Mouse (Mus musculus) hindbrain, embryonic 16.5 days (tissue): ENCODE data around the gene St8sia1. TPM values are rescaled to one million over a fixed set of nuclear protein-coding genes. Genes with fewer than 3 reads are reported as not detected.
A peak's percentile ranks its signal among the peaks of the same experiment; 100 is the strongest.

Experiments used
- ATAC-seq: fragments of 200-750 bp; cut with Nextera tagmentation; 2 replicates; pipeline ENCODE4 v1.8.0; 2017; ENCODE audit warnings: moderate TSS enrichment, moderate library complexity
- H3K27ac ChIP-seq: fragments of 300-500 bp; sonication (generic); 2 replicates; pipeline ENCODE4 v1.5.1; 2014; ENCODE audit warnings: low read depth, mild to moderate bottlenecking, control low read depth, low read length, moderate library complexity
- H3K27me3 ChIP-seq: fragments of 300-500 bp; sonication (generic); replicated peaks from 2 replicates; pipeline ENCODE4 v1.6.1; 2014; ENCODE audit warnings: low read length; ENCODE audit not compliant: control insufficient read depth, insufficient read depth
- H3K36me3 ChIP-seq: fragments of 300-500 bp; sonication (generic); 2 replicates; pipeline ENCODE4 v1.6.1; 2014; ENCODE audit warnings: mild to moderate bottlenecking, low read length, moderate library complexity, mixed read lengths; ENCODE audit not compliant: control insufficient read depth, insufficient read depth
- H3K4me1 ChIP-seq: fragments of 300-500 bp; sonication (generic); 2 replicates; pipeline ENCODE4 v1.6.1; 2014; ENCODE audit warnings: low read depth, low read length; ENCODE audit not compliant: control insufficient read depth, insufficient read depth
- H3K4me2 ChIP-seq: fragments of 300-500 bp; sonication (generic); 2 replicates; pipeline ENCODE4 v1.6.1; 2014; ENCODE audit warnings: mild to moderate bottlenecking, low read length, control low read depth, moderate library complexity
- H3K4me3 ChIP-seq: fragments of 300-500 bp; sonication (generic); 2 replicates; pipeline ENCODE4 v1.5.1; 2014; ENCODE audit warnings: mild to moderate bottlenecking, low read length, control low read depth, moderate library complexity
- H3K9ac ChIP-seq: fragments of 300-500 bp; sonication (generic); 2 replicates; pipeline ENCODE4 v1.6.1; 2014; ENCODE audit warnings: low read depth, mild to moderate bottlenecking, control low read depth, low read length, moderate library complexity
- H3K9me3 ChIP-seq: fragments of 300-500 bp; sonication (generic); 2 replicates; pipeline ENCODE4 v1.6.1; 2014; ENCODE audit warnings: mild to moderate bottlenecking, low read length, moderate library complexity; ENCODE audit not compliant: control insufficient read depth
- WGBS: fragments of 180-500 bp; shearing (Covaris S2); extraction: QIAGEN DNeasy Blood & Tissue Kit; methylation state at CpG from one replicate; pipeline ENCODE4 v1.1.7; 2014; 5-methylcytosine and 5-hydroxymethylcytosine counted together
- polyA plus RNA-seq: library from polyadenylated mRNA; unstranded; fragments of >200 nt; fragmentation: Nextera tagmentation; extraction: Ambion mirVana; gene quantifications from 2 replicates; pipeline ENCODE4 v1.2.1, GENCODE M21; 2015

St8sia1 gene
- polyA plus RNA-seq, 1 experiment from 2014 or later, result 6.0 TPM

- no peak overlapping the region for H3K27ac ChIP-seq
- 67% methylated on average over 11 of the region's 11 CpGs for WGBS
- H3K4me1 ChIP-seq, result peaks cover 9% of the 10 kb centered on the region
- H3K27me3 ChIP-seq, result no peaks in the 10 kb centered on the region
- no peak for ATAC-seq
- no peaks in the 10 kb centered on the region for H3K36me3 ChIP-seq
- no peak overlapping the region for H3K4me2 ChIP-seq
- H3K9me3 ChIP-seq, result no peaks in the 10 kb centered on the region
- H3K4me3 ChIP-seq, result no peak overlapping the region
- no peak overlapping the region for H3K9ac ChIP-seq
These were observed 13.9 kb downstream of the St8sia1 start for GRCm38 (mm10) chr6:142950354-142950753.

DNA sequence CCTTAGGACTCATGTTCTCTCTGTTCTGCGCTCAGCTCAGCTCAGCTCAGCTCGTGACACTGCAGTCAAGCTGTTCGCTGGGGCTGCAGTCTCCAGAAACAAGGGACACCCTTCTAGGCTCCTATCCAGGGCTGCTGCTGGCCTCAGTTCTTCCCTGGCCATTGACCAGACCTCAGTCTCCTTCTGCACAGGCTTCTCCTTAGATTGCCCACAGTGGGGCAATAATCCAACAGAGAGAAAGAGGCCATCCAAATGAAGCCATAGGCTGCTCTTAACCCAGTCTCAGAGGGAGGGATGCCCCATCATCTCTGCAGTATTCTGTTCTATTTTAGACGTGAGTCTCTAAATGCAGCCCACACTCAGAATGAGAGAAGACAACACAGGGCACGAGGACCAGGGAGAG lies 15.3 kb downstream of the St8sia1 start:
- no peak overlapping the region for H3K4me3 ChIP-seq
- no peak overlapping the region for H3K4me2 ChIP-seq
- peaks cover 9% of the 10 kb centered on the region for H3K4me1 ChIP-seq
- WGBS, result 55% methylated on average over 5 of the region's 5 CpGs
- H3K9me3 ChIP-seq, result no peaks in the 10 kb centered on the region
- no peaks in the 10 kb centered on the region for H3K27me3 ChIP-seq
- H3K36me3 ChIP-seq, result no peaks in the 10 kb centered on the region; the same call in 1 of the 2 replicates
- ATAC-seq, result peak; percentile 77
- peak overlapping the region; percentile 22; the same call in 1 of the 2 replicates for H3K9ac ChIP-seq
- H3K27ac ChIP-seq, result no peak overlapping the region

DNA sequence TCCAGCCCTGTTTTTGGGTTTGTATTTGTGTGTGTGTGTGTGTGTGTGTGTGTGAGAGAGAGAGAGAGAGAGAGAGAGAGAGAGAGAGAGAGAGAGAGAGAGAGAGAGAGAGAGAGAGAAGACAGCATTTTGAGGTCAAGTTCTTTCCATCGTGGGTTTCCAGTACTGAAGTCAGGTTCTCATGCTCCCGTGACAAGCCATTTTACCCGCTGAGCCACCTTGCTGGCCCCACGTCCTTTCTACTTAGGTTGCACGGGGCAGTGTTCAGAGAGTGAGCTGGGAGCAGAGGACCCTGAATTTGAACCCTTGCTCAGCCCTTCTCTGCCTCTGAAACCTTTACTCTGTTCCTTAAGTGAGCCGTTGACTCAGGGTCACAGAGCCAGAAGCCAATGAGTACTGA lies 17.2 kb downstream of the St8sia1 start:
- H3K9ac ChIP-seq, result no peak overlapping the region
- WGBS, result 74% methylated on average over 6 of the region's 6 CpGs
- H3K36me3 ChIP-seq, result no peaks in the 10 kb centered on the region; the same call in 1 of the 2 replicates
- no peak overlapping the region for H3K4me2 ChIP-seq
- no peak for ATAC-seq
- H3K4me3 ChIP-seq, result no peak overlapping the region
- H3K27ac ChIP-seq, result no peak overlapping the region
- H3K27me3 ChIP-seq, result no peaks in the 10 kb centered on the region
- peaks cover 9% of the 10 kb centered on the region for H3K4me1 ChIP-seq
- H3K9me3 ChIP-seq, result no peaks in the 10 kb centered on the region

GRCm38 (mm10) chr6:142946069-142946871 lies 18.0 kb downstream of the St8sia1 start:
- H3K9me3 ChIP-seq, result no peaks in the 10 kb centered on the region
- H3K27me3 ChIP-seq, result no peaks in the 10 kb centered on the region
- no peak overlapping the region for H3K4me2 ChIP-seq
- no peak overlapping the region for H3K27ac ChIP-seq
- H3K9ac ChIP-seq, result no peak overlapping the region
- ATAC-seq, result no peak
- H3K4me1 ChIP-seq, result peaks cover 11% of the 10 kb centered on the region
- H3K36me3 ChIP-seq, result no peaks in the 10 kb centered on the region; the same call in 1 of the 2 replicates
- 72% methylated on average over 8 of the region's 8 CpGs for WGBS
- H3K4me3 ChIP-seq, result no peak overlapping the region

DNA sequence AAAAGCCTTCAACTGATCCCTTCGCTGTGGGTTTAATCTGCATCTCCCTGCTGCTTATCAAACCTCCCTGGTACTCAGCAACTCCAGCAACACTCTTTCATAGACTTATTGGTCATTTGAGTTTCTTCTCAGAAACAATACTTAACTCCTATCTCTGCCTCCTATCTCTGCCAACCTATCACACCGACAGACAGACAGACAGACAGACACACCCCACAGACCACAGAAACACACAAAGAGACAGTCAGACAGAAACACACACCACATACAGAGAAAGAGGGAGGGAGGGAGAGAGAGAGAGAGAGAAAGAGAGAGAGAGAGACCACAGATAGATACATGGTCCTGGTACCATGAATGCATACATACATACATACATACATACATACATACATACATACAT lies 18.8 kb downstream of the St8sia1 start:
- ATAC-seq, result no peak
- Histone ChIP-seq H3K36me3 (no peaks in the 10 kb centered on the region; the same call in 1 of the 2 replicates), H3K27ac (no peak overlapping the region), H3K4me3 (no peak overlapping the region), H3K9ac (no peak overlapping the region), H3K4me2 (no peak overlapping the region), H3K9me3 (no peaks in the 10 kb centered on the region), H3K27me3 (no peaks in the 10 kb centered on the region), H3K4me1 (peaks cover 11% of the 10 kb centered on the region)
- whole genome bisulfite sequencing, result 91% methylated on average over 2 of the region's 2 CpGs

GRCm38 (mm10) chr6:142944470-142944869 lies 19.8 kb downstream of the St8sia1 start:
- peaks cover 11% of the 10 kb centered on the region for H3K4me1 ChIP-seq
- H3K9me3 ChIP-seq, result no peaks in the 10 kb centered on the region
- H3K4me3 ChIP-seq, result no peak overlapping the region
- no peak overlapping the region for H3K27ac ChIP-seq
- no peak for ATAC-seq
- 94% methylated on average over 3 of the region's 3 CpGs for whole genome bisulfite sequencing
- H3K9ac ChIP-seq, result no peak overlapping the region
- H3K27me3 ChIP-seq, result no peaks in the 10 kb centered on the region
- no peaks in the 10 kb centered on the region; the same call in 1 of the 2 replicates for H3K36me3 ChIP-seq
- H3K4me2 ChIP-seq, result no peak overlapping the region

- peaks cover 9% of the 10 kb centered on the region for H3K4me1 ChIP-seq
- no peaks in the 10 kb centered on the region for H3K27me3 ChIP-seq
- H3K36me3 ChIP-seq, result no peaks in the 10 kb centered on the region; the same call in 1 of the 2 replicates
- WGBS, result 81% methylated on average over 8 of the region's 8 CpGs
- no peaks in the 10 kb centered on the region for H3K9me3 ChIP-seq
- no peak overlapping the region for H3K9ac ChIP-seq
- no peak overlapping the region for H3K4me2 ChIP-seq
- no peak overlapping the region for H3K27ac ChIP-seq
- no peak for ATAC-seq
- H3K4me3 ChIP-seq, result no peak overlapping the region
These were observed 20.8 kb downstream of the St8sia1 start for GRCm38 (mm10) chr6:142943419-142943818.

DNA sequence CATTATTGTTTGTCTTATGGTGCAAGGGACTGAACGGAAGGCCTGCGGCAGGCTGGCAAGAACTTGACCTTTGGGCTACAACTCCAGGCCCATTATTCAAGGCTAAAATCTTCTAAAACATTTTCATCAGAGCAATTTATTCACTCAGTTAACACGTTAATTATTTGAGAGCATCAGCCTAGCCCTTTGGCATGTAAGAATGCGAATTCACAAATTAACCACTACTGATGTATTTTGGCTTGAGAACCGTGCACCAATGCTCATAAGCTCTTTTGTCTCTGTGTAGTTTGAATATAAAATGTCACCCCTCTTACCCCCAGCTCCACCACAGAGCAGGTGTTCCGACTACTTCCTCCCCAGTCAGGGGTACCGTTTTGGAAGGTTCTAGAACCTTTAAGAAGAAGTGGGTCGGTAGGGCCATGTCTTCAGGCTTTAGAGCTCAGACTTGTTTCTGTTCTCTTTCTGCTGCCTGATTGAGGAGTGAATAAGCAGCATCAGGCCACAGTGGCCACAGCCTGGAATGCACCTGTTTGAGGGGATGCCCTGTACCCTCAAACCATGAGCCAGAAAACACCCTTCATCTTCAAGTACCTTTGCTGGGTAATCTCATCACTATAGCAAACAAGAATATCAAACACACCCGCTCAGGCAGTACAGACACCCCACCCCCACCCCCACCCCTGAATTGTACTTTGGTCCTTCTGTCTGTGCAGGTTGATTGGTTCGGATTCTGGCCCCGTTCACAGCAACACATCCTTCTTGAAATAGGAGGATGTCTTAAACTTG lies 22.5 kb downstream of the St8sia1 start:
- H3K27ac ChIP-seq, result no peak overlapping the region

GRCm38 (mm10) chr6:142941078-142941477 lies 23.2 kb downstream of the St8sia1 start:
- no peak overlapping the region for H3K27ac ChIP-seq
- 42% methylated on average over 8 of the region's 8 CpGs for WGBS

More for the DNA sequence above, 22.5 kb downstream of the St8sia1 start:
- H3K36me3 ChIP-seq, result no peaks in the 10 kb centered on the region; the same call in 1 of the 2 replicates
- no peak overlapping the region for H3K4me3 ChIP-seq
- no peak for ATAC-seq
- WGBS, result 78% methylated on average over 11 of the region's 11 CpGs
- no peak overlapping the region for H3K9ac ChIP-seq
- H3K9me3 ChIP-seq, result no peaks in the 10 kb centered on the region
- H3K27me3 ChIP-seq, result no peaks in the 10 kb centered on the region
- no peak overlapping the region for H3K4me2 ChIP-seq
- H3K4me1 ChIP-seq, result peaks cover 9% of the 10 kb centered on the region

More at GRCm38 (mm10) chr6:142941078-142941477, 23.2 kb downstream of the St8sia1 start:
- Histone ChIP-seq H3K4me1 (peaks cover 6% of the 10 kb centered on the region), H3K9me3 (no peaks in the 10 kb centered on the region), H3K4me3 (no peak overlapping the region), H3K27me3 (no peaks in the 10 kb centered on the region), H3K4me2 (no peak overlapping the region), H3K36me3 (no peaks in the 10 kb centered on the region; the same call in 1 of the 2 replicates), H3K9ac (no peak overlapping the region)
- peak; percentile 73 for ATAC-seq
